ENCODE assay signal across 11 mouse cellular contexts in genomic region chr5:137526192-137526936, GRCm38 (mm10). TPM values are rescaled to one million over a fixed set of nuclear protein-coding genes. Genes with fewer than 3 reads are reported as not detected.
A peak's percentile ranks its signal among the peaks of the same experiment; 100 is the strongest.
DNase-seq lines count a peak whose midpoint lies in the region; ATAC-seq lines count a peak whose summit lies in the region.
"Had no signal": no experiment of that assay in that cellular context is flagged by ENCODE, and none has a peak within 500 bp of the region (broad histone marks: within the 10 kb centered on the region; RNA-seq: fewer than 3 reads in every experiment).

No protein-coding gene starts in this region.

- peak overlapping the region; percentile 15; the same call in 1 of the 2 replicates for H3K9ac ChIP-seq in limb, embryonic 13.5 days
- H3K9ac ChIP-seq in midbrain, embryonic 15.5 days: no peak overlapping the region

- ATAC-seq in limb, embryonic 13.5 days (ENCODE audit: low FRiP score, low read depth): no peak
- ATAC-seq in midbrain, embryonic 15.5 days (replicated peaks): no peak
- ATAC-seq: Patski had no signal

- WGBS in limb, embryonic 13.5 days: 53% methylated on average over 16 of the region's 16 CpGs
- WGBS in midbrain, embryonic 15.5 days: 32% methylated on average over 16 of the region's 16 CpGs

- H3K27me3 ChIP-seq in limb, embryonic 13.5 days: no peaks in the 10 kb centered on the region
- H3K27me3 ChIP-seq in midbrain, embryonic 15.5 days (replicated peaks): no peaks in the 10 kb centered on the region
- H3K27me3 ChIP-seq: Patski had no signal

- peak; percentile 97 for DNase-seq in heart, adult 11 months
- DNase-seq in heart, adult 9 months (ENCODE audit: low spot score in 2 of 2): no peak
- peak; percentile 29 for DNase-seq in 416B (ENCODE audit: low read depth)
- peak; percentile 57 to 74 for DNase-seq in cerebellum, postnatal 25 days
- DNase-seq in heart, postnatal 4 days: peak; percentile 63
- DNase-seq in gastrocnemius, adult 8-10 months (ENCODE audit: low spot score in 2 of 2): no peak

- H3K4me2 ChIP-seq in limb, embryonic 13.5 days (replicated peaks): no peak overlapping the region
- H3K4me2 ChIP-seq in midbrain, embryonic 15.5 days: no peak overlapping the region

- H3K27ac ChIP-seq in limb, embryonic 13.5 days: peak overlapping the region; percentile 48; the same call in 1 of the 2 replicates
- peak overlapping the region; percentile 67 for H3K27ac ChIP-seq in midbrain, embryonic 15.5 days

- H3K4me1 ChIP-seq in limb, embryonic 13.5 days: peaks cover 35% of the 10 kb centered on the region
- H3K4me1 ChIP-seq in midbrain, embryonic 15.5 days: peaks cover 32% of the 10 kb centered on the region

- no peaks in the 10 kb centered on the region for H3K9me3 ChIP-seq in limb, embryonic 13.5 days
- no peaks in the 10 kb centered on the region for H3K9me3 ChIP-seq in midbrain, embryonic 15.5 days

- H3K4me3 ChIP-seq in limb, embryonic 13.5 days: no peak overlapping the region
- no peak overlapping the region for H3K4me3 ChIP-seq in midbrain, embryonic 15.5 days

- peaks cover 84% of the 10 kb centered on the region for H3K36me3 ChIP-seq in limb, embryonic 13.5 days
- H3K36me3 ChIP-seq in midbrain, embryonic 15.5 days (replicated peaks): peaks cover 78% of the 10 kb centered on the region

RNA-seq across cellular contexts. Expression of gene Epo, which starts 6.7 kb away (rescaled TPM):
- total RNA-seq in heart, postnatal 4 days (2021): not detected
- 0.78 and 0.86 TPM in 2 replicates for polyA plus RNA-seq in limb, embryonic 13.5 days (2015; fragmentation: Nextera tagmentation; extraction: Ambion mirVana)
- not detected in 2 replicates for polyA plus RNA-seq in midbrain, embryonic 15.5 days (2015; fragmentation: Nextera tagmentation; extraction: Ambion mirVana)
- total RNA-seq in gastrocnemius, adult 8-10 months (2022): not detected
- total RNA-seq: heart, postnatal 10 days had no signal
- polyA plus RNA-seq: Patski; small intestine, adult 2 months had no signal

RNA-seq across cellular contexts. Expression of gene Gnb2, which starts 6.9 kb away (rescaled TPM):
- total RNA-seq in heart, postnatal 4 days (2021): 100 to 1,000 TPM; 560 to 578 TPM
- polyA plus RNA-seq in limb, embryonic 13.5 days (2015; fragmentation: Nextera tagmentation; extraction: Ambion mirVana): 343 and 352 TPM in 2 replicates
- 525 and 570 TPM in 2 replicates for polyA plus RNA-seq in midbrain, embryonic 15.5 days (2015; fragmentation: Nextera tagmentation; extraction: Ambion mirVana)
- total RNA-seq in gastrocnemius, adult 8-10 months (2022): 100 to 1,000 TPM; 118 to 137 (median 128) TPM

RNA-seq across cellular contexts. Expression of gene Gigyf1, which starts 8.0 kb away (rescaled TPM):
- total RNA-seq in heart, postnatal 4 days (2021): 10 to 100 TPM; 30.5 to 32.4 TPM
- polyA plus RNA-seq in limb, embryonic 13.5 days (2015; fragmentation: Nextera tagmentation; extraction: Ambion mirVana): 16.1 and 16.7 TPM in 2 replicates
- 20.2 and 23.5 TPM in 2 replicates for polyA plus RNA-seq in midbrain, embryonic 15.5 days (2015; fragmentation: Nextera tagmentation; extraction: Ambion mirVana)
- total RNA-seq in gastrocnemius, adult 8-10 months (2022): 10 to 100 TPM; 21.2 to 25.5 (median 22.6) TPM

RNA-seq across cellular contexts. Expression of gene Pop7, which starts 24.0 kb away (rescaled TPM):
- 10 to 100 TPM; 25.1 to 26.0 TPM for total RNA-seq in heart, postnatal 4 days (2021)
- 48.4 and 54.0 TPM in 2 replicates for polyA plus RNA-seq in limb, embryonic 13.5 days (2015; fragmentation: Nextera tagmentation; extraction: Ambion mirVana)
- 77.7 and 82.1 TPM in 2 replicates for polyA plus RNA-seq in midbrain, embryonic 15.5 days (2015; fragmentation: Nextera tagmentation; extraction: Ambion mirVana)
- total RNA-seq in gastrocnemius, adult 8-10 months (2022): 10 to 100 TPM; 10.5 to 11.7 (median 11.2) TPM

RNA-seq across cellular contexts. Expression of gene Actl6b, which starts 27.0 kb away (rescaled TPM):
- total RNA-seq in heart, postnatal 4 days (2021): not detected
- 0.45 and 0.93 TPM in 2 replicates for polyA plus RNA-seq in limb, embryonic 13.5 days (2015; fragmentation: Nextera tagmentation; extraction: Ambion mirVana)
- 339 and 342 TPM in 2 replicates for polyA plus RNA-seq in midbrain, embryonic 15.5 days (2015; fragmentation: Nextera tagmentation; extraction: Ambion mirVana)
- not detected for total RNA-seq in gastrocnemius, adult 8-10 months (2022)
- total RNA-seq: heart, postnatal 10 days had no signal
- polyA plus RNA-seq: Patski had no signal

Comparison
In these comparisons a context has a peak if more than half of its experiments do, and no peak if none do; other contexts are left out.
1. DNase-seq: peak in heart, adult 11 months (single experiment), 416B (single experiment), cerebellum, postnatal 25 days (2 of 2) and heart, postnatal 4 days (single experiment); none in heart, adult 9 months (0 of 2) and gastrocnemius, adult 8-10 months (0 of 2).
2. RNA of gene Gnb2, which starts 6.9 kb away (total RNA-seq): 560 to 578 TPM in heart, postnatal 4 days; 118 to 137 TPM in gastrocnemius, adult 8-10 months; every median in the first group is over 4 times any median in the second.